Mouse (Mus musculus): ENCODE data around the gene Serpine3.

DNA sequence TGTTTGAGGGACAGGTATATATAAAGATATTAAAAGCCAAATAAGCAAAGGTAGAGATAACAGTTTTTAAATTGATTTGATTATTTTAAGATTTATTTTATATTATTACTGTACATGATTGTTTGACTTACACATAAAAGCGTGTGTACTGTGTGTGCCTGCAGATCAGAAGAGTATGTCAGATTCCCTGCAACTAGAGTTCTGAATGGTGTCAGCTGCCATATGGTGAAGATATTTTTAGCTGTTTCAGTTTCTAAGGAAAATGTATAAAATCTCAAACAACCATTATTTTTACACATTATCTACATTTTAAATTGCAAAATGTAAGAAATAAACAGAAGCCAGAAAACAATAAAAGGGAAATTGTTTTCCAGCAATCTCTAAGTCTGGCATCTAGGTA, 58.2 kb downstream of the Serpine3 start:
- TF ChIP-seq CTCF (IDR thresholded peaks at IDR 0.05; ENCODE audit: low read depth, low read length) (no peak), POLR2A (IDR thresholded peaks at IDR 0.05; ENCODE audit: borderline replicate concordance, low read depth, low read length) (no peak)
